Mouse (Mus musculus): ENCODE data around the gene Piezo1.

GRCm38 (mm10) chr8:122574667-122575251, 23.6 kb upstream of the Piezo1 start:
- TF ChIP-seq GATA1 (IDR thresholded peaks at IDR 0.05; ENCODE audit: low read length) (no peak), TAL1 (IDR thresholded peaks at IDR 0.05; ENCODE audit: low read length) (no peak)

Data from erythroblast, embryonic 14.5 days (primary cell).